Mouse (Mus musculus): Measurements from ENCODE around the gene Gm44502. TPM values are rescaled to one million over a fixed set of nuclear protein-coding genes. Genes with fewer than 3 reads are reported as not detected.

The Gm44502 gene
- 4.4 TPM in 1 of 2 replicates, not detected in the other for polyA plus RNA-seq (2012; rRNA removed)

DNA sequence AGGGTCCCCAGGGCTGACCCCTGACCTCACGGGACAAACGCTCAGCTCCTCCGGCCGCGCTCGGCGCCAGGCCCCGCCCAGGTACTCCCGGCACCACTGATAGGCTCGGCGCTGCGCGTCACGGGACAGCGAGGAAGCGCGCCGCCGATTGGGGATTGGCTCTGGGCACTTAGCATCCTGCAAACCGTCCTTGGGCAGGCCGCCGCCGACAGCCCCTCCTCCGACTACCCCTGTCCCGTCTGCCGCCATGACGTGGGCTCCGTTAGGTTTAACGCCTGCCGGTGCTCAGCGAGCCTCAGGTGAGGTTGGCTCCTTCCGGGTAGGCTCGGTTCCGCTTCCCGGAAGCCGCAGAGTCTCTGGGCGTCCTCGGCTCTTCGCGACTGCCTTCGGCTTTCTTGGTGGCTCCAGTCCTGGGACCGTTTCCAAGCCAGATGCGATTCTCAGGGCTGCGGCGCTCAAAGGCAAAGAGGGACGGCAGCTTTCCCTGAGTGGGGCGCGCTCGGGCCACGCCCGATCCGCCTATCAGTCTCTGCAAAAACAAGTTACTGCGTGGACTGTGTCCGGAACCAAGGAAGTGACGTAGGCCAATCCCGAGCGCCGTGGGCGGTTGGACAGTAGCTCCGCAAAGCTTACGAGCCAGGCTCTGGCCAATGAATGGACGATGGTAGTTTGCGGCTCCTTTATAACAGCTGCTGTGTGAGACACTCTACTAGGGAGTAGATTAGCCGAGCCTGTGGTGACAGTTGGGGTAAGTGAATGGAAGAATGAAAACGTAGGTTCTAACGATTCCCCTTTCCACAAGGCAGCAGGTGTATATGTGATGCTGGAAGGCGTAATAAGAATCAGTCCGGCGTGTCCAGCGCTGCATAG, at the start of gene Gm44502, which contains the start of the genes C730034F03Rik and Chkb:
TSS of gene Gm44502 (minus strand) at position 345 of the 870 bp plus-strand sequence.
TSS of gene C730034F03Rik (plus strand) at position 238 of the 870 bp plus-strand sequence.
TSS of gene Chkb (minus strand) at position 557 of the 870 bp plus-strand sequence.
- under 1% methylated on average over 70 of the region's 70 CpGs for WGBS
- Histone ChIP-seq H3K4me1 (ENCODE audit: control insufficient read depth, insufficient read depth, low read length) (0 out of 2 replicates have a peak, but pooled peaks cover 3% of the 10 kb centered on the region), H3K4me3 (replicated peaks; ENCODE audit: extremely low read depth, low read depth, low read length) (peak within 1 kb of the TSS; percentile 83)
- TF ChIP-seq CTCF (IDR thresholded peaks at IDR 0.05; ENCODE audit: insufficient read depth, low read length) (no peak), POLR2A (IDR thresholded peaks at IDR 0.05; ENCODE audit: borderline replicate concordance, extremely low read depth, low read depth, low read length) (peak; percentile 88)
- peak; percentile 90 for DNase-seq

DNA sequence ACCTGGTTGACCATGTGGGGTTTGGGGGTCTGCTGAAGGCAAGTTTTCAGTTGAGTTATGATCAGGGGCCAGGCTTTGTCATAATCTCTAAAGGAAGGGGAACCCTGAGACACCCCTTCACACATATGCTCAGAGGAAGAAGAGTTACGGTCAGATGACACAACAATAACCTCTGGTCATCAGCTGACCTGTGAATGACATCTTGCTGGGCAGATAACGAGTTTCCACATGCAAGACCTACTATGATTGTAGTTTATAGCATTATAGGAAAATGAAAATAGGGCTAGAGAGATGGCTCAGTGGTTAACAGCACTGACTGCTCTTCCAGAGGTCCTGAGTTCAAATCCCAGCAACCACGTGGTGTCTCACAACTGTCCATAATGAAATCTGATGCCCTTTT, 49.1 kb upstream of the Gm44502 start:
- DNase-seq, result no peak
- Histone ChIP-seq H3K4me1 (ENCODE audit: control insufficient read depth, insufficient read depth, low read length) (peaks cover 12% of the 10 kb centered on the region), H3K4me3 (replicated peaks; ENCODE audit: extremely low read depth, low read depth, low read length) (no peak overlapping the region)
- whole genome bisulfite sequencing, result 68% methylated on average over 3 of the region's 3 CpGs
- TF ChIP-seq POLR2A (IDR thresholded peaks at IDR 0.05; ENCODE audit: borderline replicate concordance, extremely low read depth, low read depth, low read length), result no peak
- no peak for TF ChIP-seq CTCF (IDR thresholded peaks at IDR 0.05; ENCODE audit: insufficient read depth, low read length)

DNA sequence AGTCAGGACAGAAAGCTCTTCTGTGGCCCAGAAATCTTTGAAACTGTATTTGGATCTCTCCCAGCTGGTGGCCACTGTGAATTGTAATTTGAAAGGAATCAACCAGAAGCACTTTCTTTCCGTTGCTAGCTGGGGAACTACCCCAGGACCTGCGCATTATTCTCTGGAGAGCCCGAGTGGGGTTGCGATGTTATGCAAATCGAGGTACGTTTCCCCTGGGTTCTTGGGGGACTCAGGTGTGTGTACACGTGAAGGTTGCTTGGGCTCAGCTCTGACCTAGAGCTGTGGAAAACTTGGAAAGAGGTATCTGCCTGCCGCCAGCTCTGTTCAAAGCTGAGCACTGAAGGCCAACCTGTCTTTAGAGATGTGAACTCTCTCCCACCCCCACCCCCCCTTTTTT, 48.3 kb upstream of the Gm44502 start:
- no peak for TF ChIP-seq POLR2A (IDR thresholded peaks at IDR 0.05; ENCODE audit: borderline replicate concordance, extremely low read depth, low read depth, low read length)
- no peak for TF ChIP-seq CTCF (IDR thresholded peaks at IDR 0.05; ENCODE audit: insufficient read depth, low read length)
- Histone ChIP-seq H3K4me3 (replicated peaks; ENCODE audit: extremely low read depth, low read depth, low read length) (no peak overlapping the region), H3K4me1 (ENCODE audit: control insufficient read depth, insufficient read depth, low read length) (peaks cover 12% of the 10 kb centered on the region)
- no peak for DNase-seq
- WGBS, result 61% methylated on average over 8 of the region's 8 CpGs

DNA sequence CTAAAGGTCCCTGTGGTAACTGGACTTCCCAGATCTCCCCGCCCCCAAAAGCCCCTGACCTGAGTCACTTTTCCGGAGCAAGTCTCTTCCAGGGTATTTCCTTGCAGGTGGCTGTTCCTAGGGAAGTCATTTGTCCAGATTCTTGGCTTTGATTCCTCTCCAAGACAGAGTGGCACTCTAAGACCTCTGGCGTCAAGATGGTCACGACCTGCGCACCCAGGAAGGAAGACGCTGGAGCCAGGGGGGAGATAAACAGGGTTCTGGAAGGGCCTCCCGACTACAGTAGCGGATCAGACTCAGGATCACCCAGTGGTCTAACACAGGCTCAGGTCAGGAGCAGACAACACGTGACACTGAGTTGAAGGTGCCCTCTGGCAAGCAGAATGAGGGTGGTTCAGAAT, 47.6 kb upstream of the Gm44502 start, which contains the start of gene Arsa:
TSS of gene Arsa (minus strand) at position 335 of the 401 bp plus-strand sequence.
- TF ChIP-seq POLR2A (IDR thresholded peaks at IDR 0.05; ENCODE audit: borderline replicate concordance, extremely low read depth, low read depth, low read length), result no peak
- no peak for TF ChIP-seq CTCF (IDR thresholded peaks at IDR 0.05; ENCODE audit: insufficient read depth, low read length)
- Histone ChIP-seq H3K4me3 (replicated peaks; ENCODE audit: extremely low read depth, low read depth, low read length) (peak within 1 kb of the TSS; percentile 59), H3K4me1 (ENCODE audit: control insufficient read depth, insufficient read depth, low read length) (peaks cover 12% of the 10 kb centered on the region)
- DNase-seq, result no peak
- 23% methylated on average over 9 of the region's 9 CpGs for WGBS

DNA sequence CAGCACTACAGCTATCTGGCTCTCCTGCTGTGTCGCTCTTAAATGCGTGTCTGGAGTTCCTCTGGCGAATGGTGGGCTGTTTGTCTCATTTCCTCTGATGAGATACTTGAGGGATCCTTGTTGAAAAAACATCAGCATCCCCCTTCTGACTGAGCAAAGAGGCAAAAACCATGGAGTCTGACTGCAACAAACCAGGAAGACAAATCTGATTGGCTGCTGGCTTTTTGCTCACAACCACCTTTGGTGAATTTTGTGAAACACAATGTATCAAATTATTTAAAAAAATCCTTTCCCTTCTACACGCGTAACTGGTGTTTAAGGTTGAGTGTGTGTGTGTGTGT, 46.9 kb upstream of the Gm44502 start:
- TF ChIP-seq POLR2A (IDR thresholded peaks at IDR 0.05; ENCODE audit: borderline replicate concordance, extremely low read depth, low read depth, low read length), result no peak
- no peak for TF ChIP-seq CTCF (IDR thresholded peaks at IDR 0.05; ENCODE audit: insufficient read depth, low read length)
- Histone ChIP-seq H3K4me3 (replicated peaks; ENCODE audit: extremely low read depth, low read depth, low read length) (peak overlapping the region; percentile 59), H3K4me1 (ENCODE audit: control insufficient read depth, insufficient read depth, low read length) (peaks cover 12% of the 10 kb centered on the region)
- no peak for DNase-seq
- 2% methylated on average over 5 of the region's 5 CpGs for WGBS

DNA sequence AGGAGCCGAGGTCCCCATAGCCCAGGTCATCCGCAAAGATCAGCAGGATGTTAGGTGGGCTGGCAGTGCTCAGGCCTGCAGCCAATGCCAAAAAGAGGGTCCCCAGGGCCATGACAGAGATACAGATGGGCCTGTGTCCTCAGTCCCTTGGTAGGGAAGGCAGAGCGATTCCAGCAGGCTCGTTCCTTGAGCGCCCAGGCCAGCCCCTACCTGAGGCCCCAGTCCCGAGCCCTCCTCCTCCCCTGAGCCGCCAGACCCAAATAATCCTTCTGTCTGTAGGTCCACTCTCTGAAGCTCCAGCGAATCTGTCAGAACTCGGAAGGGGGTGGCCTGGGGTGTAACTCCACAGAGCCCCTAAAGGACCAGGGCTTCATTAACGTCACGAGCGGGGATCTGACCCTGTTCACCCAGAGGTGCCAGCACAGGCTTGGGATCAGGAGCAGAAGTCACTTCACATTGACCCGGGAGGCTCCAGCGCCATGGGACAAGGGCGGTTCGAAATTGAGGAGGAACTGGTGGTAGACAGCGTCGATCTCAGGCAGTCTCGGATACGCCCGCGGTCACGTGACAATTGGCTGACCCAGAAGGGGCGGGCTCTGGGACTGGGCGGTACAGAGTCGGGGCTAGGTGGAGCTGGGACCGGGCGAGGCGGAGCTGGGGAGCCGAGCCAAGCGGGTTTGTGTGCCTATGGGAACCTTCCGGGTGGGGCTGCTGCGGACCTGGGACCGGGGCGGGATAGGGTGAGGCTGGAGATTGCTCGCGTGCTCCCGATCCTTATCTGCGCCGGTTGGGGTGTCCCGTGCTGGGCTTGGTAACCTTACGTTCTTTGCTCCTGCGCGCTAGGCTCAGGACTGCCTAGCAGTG, 46.3 kb upstream of the Gm44502 start:
- Histone ChIP-seq H3K4me3 (replicated peaks; ENCODE audit: extremely low read depth, low read depth, low read length) (peak overlapping the region; percentile 66), H3K4me1 (ENCODE audit: control insufficient read depth, insufficient read depth, low read length) (peaks cover 10% of the 10 kb centered on the region)
- TF ChIP-seq CTCF (IDR thresholded peaks at IDR 0.05; ENCODE audit: insufficient read depth, low read length) (no peak), POLR2A (IDR thresholded peaks at IDR 0.05; ENCODE audit: borderline replicate concordance, extremely low read depth, low read depth, low read length) (peak; percentile 85; the same call in 1 of the 2 replicates)
- 9% methylated on average over 44 of the region's 44 CpGs for WGBS
- peak; percentile 94 for DNase-seq

DNA sequence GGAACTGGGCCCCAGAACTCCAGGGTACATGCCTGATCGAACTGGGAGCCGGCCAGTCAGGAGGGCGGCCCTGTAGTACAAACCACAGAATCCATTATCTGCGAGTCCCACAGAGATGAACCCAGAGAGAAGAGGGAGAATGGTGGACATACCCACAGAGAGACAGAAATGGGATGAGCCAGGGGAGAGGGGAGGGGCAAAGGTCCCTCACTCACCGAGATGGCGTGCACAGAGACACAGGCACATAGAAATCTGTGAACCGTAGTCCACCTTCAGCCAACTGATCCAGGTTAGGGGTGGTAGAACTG, 45.8 kb upstream of the Gm44502 start:
- Histone ChIP-seq H3K4me3 (replicated peaks; ENCODE audit: extremely low read depth, low read depth, low read length) (peak overlapping the region; percentile 66), H3K4me1 (ENCODE audit: control insufficient read depth, insufficient read depth, low read length) (peaks cover 7% of the 10 kb centered on the region)
- 85% methylated on average over 7 of the region's 7 CpGs for WGBS
- no peak for DNase-seq
- TF ChIP-seq POLR2A (IDR thresholded peaks at IDR 0.05; ENCODE audit: borderline replicate concordance, extremely low read depth, low read depth, low read length) (no peak), CTCF (IDR thresholded peaks at IDR 0.05; ENCODE audit: insufficient read depth, low read length) (no peak)

DNA sequence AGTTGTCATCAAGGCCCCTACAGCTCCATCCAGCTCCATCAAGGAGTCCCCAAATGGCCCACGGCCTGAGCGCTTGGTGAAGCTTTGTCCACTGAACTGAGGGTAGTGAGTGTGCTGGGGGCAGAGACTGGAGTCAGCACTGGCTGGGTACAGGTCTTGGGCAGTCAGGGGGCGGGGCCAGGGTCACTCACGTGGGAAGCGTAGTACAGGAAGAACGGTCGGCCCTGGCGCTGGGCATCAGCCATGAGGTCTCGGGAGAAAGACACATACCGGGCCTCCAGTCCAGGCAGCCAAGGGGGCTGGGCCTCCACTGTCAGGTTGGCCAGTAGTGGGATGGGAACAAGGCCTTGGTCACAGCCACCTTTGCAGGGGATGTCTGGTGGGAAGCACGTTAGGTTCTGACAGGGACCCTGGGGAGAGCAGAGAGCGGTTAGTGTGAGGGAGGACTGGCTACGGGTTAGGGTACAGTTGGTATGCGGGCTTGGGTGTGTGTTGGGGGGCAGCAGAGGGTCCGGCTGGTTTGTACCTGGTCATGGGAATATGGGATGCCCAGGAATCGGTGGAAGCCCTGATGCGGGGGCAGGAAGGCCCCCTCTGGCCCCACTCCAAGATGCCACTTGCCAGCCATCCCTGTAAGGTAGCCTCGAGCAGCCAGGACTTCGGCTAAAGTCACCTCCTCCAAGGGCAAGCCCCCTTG, 45.2 kb upstream of the Gm44502 start:
- TF ChIP-seq POLR2A (IDR thresholded peaks at IDR 0.05; ENCODE audit: borderline replicate concordance, extremely low read depth, low read depth, low read length) (no peak), CTCF (IDR thresholded peaks at IDR 0.05; ENCODE audit: insufficient read depth, low read length) (no peak)
- H3K4me1 ChIP-seq (ENCODE audit: control insufficient read depth, insufficient read depth, low read length), result peaks cover 5% of the 10 kb centered on the region; the same call in 1 of the 2 replicates
- no peak overlapping the region for H3K4me3 ChIP-seq (replicated peaks; ENCODE audit: extremely low read depth, low read depth, low read length)
- 91% methylated on average over 19 of the region's 19 CpGs for WGBS
- DNase-seq, result no peak

DNA sequence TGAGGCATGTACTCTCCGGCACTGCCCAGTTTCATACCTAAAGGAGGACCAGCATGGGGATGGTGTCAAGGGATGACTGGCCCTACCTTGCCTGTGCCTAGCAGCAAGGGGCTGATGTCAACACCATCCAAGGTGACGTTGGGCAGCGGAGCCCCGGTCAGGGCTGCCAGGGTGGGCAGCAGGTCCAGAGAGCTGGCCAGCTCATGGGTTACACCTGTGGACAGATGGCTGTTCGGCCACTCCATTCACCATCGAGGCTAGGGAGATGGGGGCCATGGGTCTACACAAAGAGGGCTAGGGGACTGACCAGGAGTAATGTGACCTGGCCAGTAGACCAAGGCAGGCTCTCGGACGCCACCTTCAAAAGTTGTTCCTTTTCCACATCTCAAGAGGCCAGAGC, 44.4 kb upstream of the Gm44502 start:
- no peak overlapping the region for H3K4me3 ChIP-seq (replicated peaks; ENCODE audit: extremely low read depth, low read depth, low read length)
- WGBS, result 96% methylated on average over 8 of the region's 8 CpGs
- TF ChIP-seq POLR2A (IDR thresholded peaks at IDR 0.05; ENCODE audit: borderline replicate concordance, extremely low read depth, low read depth, low read length), result no peak
- TF ChIP-seq CTCF (IDR thresholded peaks at IDR 0.05; ENCODE audit: insufficient read depth, low read length), result no peak

More for the DNA sequence above, 44.4 kb upstream of the Gm44502 start:
- DNase-seq, result no peak
- H3K4me1 ChIP-seq (ENCODE audit: control insufficient read depth, insufficient read depth, low read length), result peaks cover 5% of the 10 kb centered on the region; the same call in 1 of the 2 replicates
